Mouse (Mus musculus) CH12.LX (cell line): ENCODE results near the gene Pqlc3.

Experiments used
- CTCF ChIP-seq, 2 experiments: IDR thresholded peaks in 1 of 2; conservative IDR thresholded peaks in 1 of 2; 2 replicates each; pipeline ENCODE4 v1.5.1; 2011 to 2012; ENCODE audit warnings: low read depth in 2 of 2, low read length in 2 of 2, improper control_type of control experiment in 1 of 2, inconsistent platforms in 1 of 2, mild to moderate bottlenecking in 1 of 2, moderate library complexity in 1 of 2
- EP300 ChIP-seq: IDR thresholded peaks from 2 replicates; pipeline ENCODE4 v1.6.1; 2011; ENCODE audit warnings: low read length, improper control_type of control experiment
- GABPA ChIP-seq: IDR thresholded peaks from 2 replicates; pipeline ENCODE4 v1.6.1; 2012; ENCODE audit warnings: low read depth, low read length, improper control_type of control experiment, inconsistent platforms; ENCODE audit not compliant: insufficient replicate concordance
- MAFK ChIP-seq: IDR thresholded peaks from 2 replicates; pipeline ENCODE4 v1.6.1; 2011; ENCODE audit warnings: low read length, improper control_type of control experiment; ENCODE audit not compliant: insufficient replicate concordance
- NRF1 ChIP-seq: IDR thresholded peaks from 2 replicates; pipeline ENCODE4 v1.6.1; 2014; ENCODE audit warnings: low read depth, mild to moderate bottlenecking, inconsistent platforms, low read length, improper control_type of control experiment, moderate library complexity
- POLR2A ChIP-seq: IDR thresholded peaks from 2 replicates; pipeline ENCODE4 v1.6.1; 2011; ENCODE audit warnings: low read depth, mild to moderate bottlenecking, improper control_type of control experiment, low read length
- TBP ChIP-seq: conservative IDR thresholded peaks from 2 replicates; pipeline ENCODE4 v1.6.1; 2011; ENCODE audit warnings: low read depth, low read length, improper control_type of control experiment
- TCF12 ChIP-seq: IDR thresholded peaks from 2 replicates; pipeline ENCODE4 v1.6.1; 2014; ENCODE audit warnings: low read depth, mild to moderate bottlenecking, inconsistent platforms, low read length, improper control_type of control experiment

DNA sequence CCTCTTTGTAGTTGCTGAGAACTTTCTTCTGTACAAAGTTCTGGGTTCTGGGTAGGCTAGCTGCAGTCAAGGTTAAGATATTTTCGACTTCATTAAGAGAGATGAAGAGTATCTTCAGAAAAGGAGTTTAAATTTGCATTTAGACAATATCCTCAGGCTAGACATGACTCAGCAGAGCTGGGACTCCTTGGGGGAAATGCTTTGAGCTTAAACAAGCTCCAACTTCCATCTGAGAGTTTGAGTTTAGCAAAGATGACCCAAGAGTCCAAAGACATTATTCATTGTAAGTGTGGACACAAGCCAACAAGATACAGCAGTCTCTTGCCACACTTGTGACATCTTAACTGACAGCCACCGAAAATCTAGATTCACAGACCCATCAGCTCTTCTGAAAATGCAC lies 39.2 kb upstream of the Pqlc3 start:
- TF ChIP-seq GABPA (no peak), POLR2A (no peak), CTCF (conservative IDR thresholded peaks at IDR 0.05 in 1 of 2, IDR thresholded peaks at IDR 0.05 in 1 of 2; ENCODE audit: low read depth in 2 of 2, low read length in 2 of 2) (no peak), TBP (no peak), EP300 (peak; percentile 81), TCF12 (no peak), NRF1 (no peak), MAFK (peak; percentile 85)
